7 mouse cellular contexts compared by ENCODE assay signal in genomic region chr9:48986616-48987141, GRCm38 (mm10). TPM values are rescaled to one million over a fixed set of nuclear protein-coding genes. Genes with fewer than 3 reads are reported as not detected.
DNase-seq lines count a peak whose midpoint lies in the region; ATAC-seq and TF ChIP-seq lines count a peak whose summit lies in the region.

No protein-coding gene starts in this region.

- TF ChIP-seq RAD21 in MEL (IDR thresholded peaks at IDR 0.05; ENCODE audit: low read depth, low read length): no peak

- peaks cover 5 to 23% of the 10 kb centered on the region in 2 experiments for H3K4me1 ChIP-seq in MEL (ENCODE audit: control insufficient read depth in 1 of 2, insufficient read depth in 2 of 2, low read length in 2 of 2)
- peaks cover 43% of the 10 kb centered on the region for H3K4me1 ChIP-seq in forebrain, embryonic 13.5 days
- H3K4me1 ChIP-seq in hindbrain, embryonic 11.5 days (replicated peaks; ENCODE audit: control insufficient read depth, insufficient read depth, low read length): peaks cover 6% of the 10 kb centered on the region; the same call in 1 of the 2 replicates
- H3K4me1 ChIP-seq in midbrain, postnatal 0 days (ENCODE audit: insufficient read depth, low read length): peaks cover 8% of the 10 kb centered on the region; the same call in 1 of the 2 replicates
- peaks cover 7% of the 10 kb centered on the region for H3K4me1 ChIP-seq in thymus, adult 2 months (replicated peaks; ENCODE audit: control insufficient read depth, insufficient read depth, low read length)

- no peak overlapping the region for H3K27ac ChIP-seq in MEL (ENCODE audit: control insufficient read depth, low read depth, low read length)
- no peak overlapping the region for H3K27ac ChIP-seq in forebrain, embryonic 13.5 days
- H3K27ac ChIP-seq in hindbrain, embryonic 11.5 days (ENCODE audit: low read depth, low read length): no peak overlapping the region
- H3K27ac ChIP-seq in midbrain, postnatal 0 days (ENCODE audit: low read depth, low read length): no peak overlapping the region
- H3K27ac ChIP-seq in thymus, adult 2 months (ENCODE audit: control insufficient read depth, insufficient read depth, low read length): no peak overlapping the region

- peak; percentile 27 for DNase-seq in CD4-positive helper T cell, adult 2 months (ENCODE audit: low read depth, low spot score)
- peak; percentile 27 for DNase-seq in MEL (ENCODE audit: low read depth, low spot score)
- no peak for DNase-seq in hindbrain, embryonic 11.5 days (ENCODE audit: low spot score)
- no peak for DNase-seq in midbrain, postnatal 0 days (ENCODE audit: low spot score)
- no peak for DNase-seq in thymus, adult 2 months
- no peak for DNase-seq in right cerebral cortex, adult 18-20 months

- H3K27me3 ChIP-seq in MEL (ENCODE audit: control insufficient read depth in 1 of 2, insufficient read depth in 2 of 2, low read length in 2 of 2): no peaks in the 10 kb centered on the region
- no peaks in the 10 kb centered on the region for H3K27me3 ChIP-seq in forebrain, embryonic 13.5 days
- no peaks in the 10 kb centered on the region for H3K27me3 ChIP-seq in hindbrain, embryonic 11.5 days (ENCODE audit: control insufficient read depth, insufficient read depth, low read length)
- H3K27me3 ChIP-seq in midbrain, postnatal 0 days (ENCODE audit: insufficient read depth, low read length): no peaks in the 10 kb centered on the region
- H3K27me3 ChIP-seq in thymus, adult 2 months (ENCODE audit: control insufficient read depth, insufficient read depth, low read length): no peaks in the 10 kb centered on the region

- peak overlapping the region; percentile 21 to 82; a peak in 3 of 4 replicates for H3K4me3 ChIP-seq in MEL (ENCODE audit: control insufficient read depth in 1 of 2, insufficient read depth in 1 of 2, low read depth in 2 of 2, low read length in 2 of 2)
- H3K4me3 ChIP-seq in forebrain, embryonic 13.5 days: peak overlapping the region; percentile 77
- 0 out of 2 replicates have a peak overlapping the region, but pooled peaks have one; percentile 1 for H3K4me3 ChIP-seq in hindbrain, embryonic 11.5 days (ENCODE audit: low read depth, low read length)
- 0 out of 2 replicates have a peak overlapping the region, but pooled peaks have one; percentile 8 for H3K4me3 ChIP-seq in midbrain, postnatal 0 days (ENCODE audit: low read depth, low read length)
- no peak overlapping the region for H3K4me3 ChIP-seq in thymus, adult 2 months (ENCODE audit: control insufficient read depth, insufficient read depth, low read length)

- no peaks in the 10 kb centered on the region for H3K9me3 ChIP-seq in MEL (replicated peaks; ENCODE audit: insufficient read depth, low read length)
- no peaks in the 10 kb centered on the region for H3K9me3 ChIP-seq in forebrain, embryonic 13.5 days (replicated peaks)
- H3K9me3 ChIP-seq in hindbrain, embryonic 11.5 days (ENCODE audit: control insufficient read depth, low read length): no peaks in the 10 kb centered on the region
- no peaks in the 10 kb centered on the region for H3K9me3 ChIP-seq in midbrain, postnatal 0 days (ENCODE audit: low read length)

- ATAC-seq in forebrain, embryonic 13.5 days: no peak
- no peak for ATAC-seq in hindbrain, embryonic 11.5 days (ENCODE audit: low FRiP score)
- no peak for ATAC-seq in midbrain, postnatal 0 days (ENCODE audit: low FRiP score)

- 24% methylated on average over 7 of the region's 7 CpGs for WGBS in forebrain, embryonic 13.5 days
- 16% methylated on average over 7 of the region's 7 CpGs for WGBS in hindbrain, embryonic 11.5 days
- 20% methylated on average over 7 of the region's 7 CpGs for WGBS in midbrain, postnatal 0 days
- WGBS in thymus, adult 2 months: 90% methylated on average over 7 of the region's 7 CpGs

- H3K9ac ChIP-seq in MEL (ENCODE audit: control insufficient read depth, low read depth, low read length, poor library complexity, severe bottlenecking): 0 out of 2 replicates have a peak overlapping the region, but pooled peaks have one; percentile 13
- H3K9ac ChIP-seq in forebrain, embryonic 13.5 days: peak overlapping the region; percentile 48
- no peak overlapping the region for H3K9ac ChIP-seq in hindbrain, embryonic 11.5 days (ENCODE audit: low read depth, low read length)
- 0 out of 2 replicates have a peak overlapping the region, but pooled peaks have one; percentile 39 for H3K9ac ChIP-seq in midbrain, postnatal 0 days (replicated peaks; ENCODE audit: low read length, poor library complexity, severe bottlenecking)

- TF ChIP-seq EP300 in MEL (IDR thresholded peaks at IDR 0.05; ENCODE audit: low read depth in 1 of 2, low read length in 2 of 2): no peak

- 0 out of 2 replicates have a peak, but pooled peaks cover 1% of the 10 kb centered on the region for H3K79me2 ChIP-seq in MEL (ENCODE audit: control insufficient read depth, insufficient read depth, low read length, poor library complexity)

- H3K4me2 ChIP-seq in forebrain, embryonic 13.5 days: peak overlapping the region; percentile 76
- H3K4me2 ChIP-seq in hindbrain, embryonic 11.5 days (replicated peaks; ENCODE audit: low read depth, low read length): peak overlapping the region; percentile 23
- peak overlapping the region; percentile 76 for H3K4me2 ChIP-seq in midbrain, postnatal 0 days (ENCODE audit: low read depth, low read length, poor library complexity, severe bottlenecking)

- no peak for TF ChIP-seq POLR2A in MEL (IDR thresholded peaks at IDR 0.05; ENCODE audit: control insufficient read depth in 1 of 2, insufficient read depth in 1 of 2, low read depth in 1 of 2, low read length in 2 of 2, poor library complexity in 1 of 2)
- TF ChIP-seq POLR2A in thymus, adult 2 months (IDR thresholded peaks at IDR 0.05; ENCODE audit: control insufficient read depth, extremely low read depth, insufficient read depth, low read length, poor library complexity): no peak

- peaks cover 0 to 21% of the 10 kb centered on the region in 2 experiments; a peak in 2 of 4 replicates for H3K36me3 ChIP-seq in MEL (ENCODE audit: control insufficient read depth in 1 of 2, insufficient read depth in 2 of 2, low read length in 2 of 2)
- H3K36me3 ChIP-seq in forebrain, embryonic 13.5 days (ENCODE audit: poor library complexity, severe bottlenecking): no peaks in the 10 kb centered on the region
- no peaks in the 10 kb centered on the region for H3K36me3 ChIP-seq in hindbrain, embryonic 11.5 days (ENCODE audit: control insufficient read depth, insufficient read depth, low read length)
- H3K36me3 ChIP-seq in midbrain, postnatal 0 days (ENCODE audit: insufficient read depth, low read length): no peaks in the 10 kb centered on the region
- H3K36me3 ChIP-seq in thymus, adult 2 months (ENCODE audit: control insufficient read depth, insufficient read depth, low read length): no peaks in the 10 kb centered on the region

- no peak for TF ChIP-seq CTCF in MEL (IDR thresholded peaks at IDR 0.05 in 2 of 3, conservative IDR thresholded peaks at IDR 0.05 in 1 of 3; ENCODE audit: control insufficient read depth in 1 of 3, insufficient read depth in 1 of 3, low read depth in 2 of 3, low read length in 3 of 3, poor library complexity in 1 of 3, severe bottlenecking in 1 of 3)
- TF ChIP-seq CTCF in midbrain, postnatal 0 days (IDR thresholded peaks at IDR 0.05): no peak
- no peak for TF ChIP-seq CTCF in thymus, adult 2 months (IDR thresholded peaks at IDR 0.05; ENCODE audit: borderline replicate concordance, control insufficient read depth, extremely low read depth, insufficient read depth, low read length, poor library complexity)

TF ChIP-seq in MEL, 35 proteins besides CTCF, POLR2A, EP300 and RAD21:
- TF ChIP-seq ZNF384 (IDR thresholded peaks at IDR 0.05; ENCODE audit: low read depth, low read length): peak; percentile 92
- no peak for TF ChIP-seq SIN3A (IDR thresholded peaks at IDR 0.05; ENCODE audit: low read length)
- TF ChIP-seq GATA1 (IDR thresholded peaks at IDR 0.05; ENCODE audit: low read depth, low read length): peak; percentile 77

RNA-seq across cellular contexts. Expression of gene Usp28, which starts 1.5 kb away (rescaled TPM):
- 5.0 and 5.2 TPM in 2 replicates for total RNA-seq in MEL (2012; rRNA removed)
- 10 to 100 TPM in 1 of 2 experiments, not detected in 1; 14.2 TPM for polyA plus RNA-seq in MEL (2012; ENCODE audit: insufficient read depth in 1 of 2, insufficient read length in 2 of 2, low read depth in 1 of 2, low replicate concordance in 2 of 2, missing spikeins in 1 of 2)
- 33.5 and 39.0 TPM in 2 replicates for polyA plus RNA-seq in forebrain, embryonic 13.5 days (2015; fragmentation: Nextera tagmentation; extraction: Ambion mirVana)
- 37.9 and 40.1 TPM in 2 replicates for polyA plus RNA-seq in hindbrain, embryonic 11.5 days (2014; fragmentation: Nextera tagmentation; extraction: Ambion mirVana)
- total RNA-seq in midbrain, postnatal 0 days (2014; rRNA removed): 21.1 and 28.6 TPM in 2 replicates
- 11.7 and 16.9 TPM in 2 replicates for polyA plus RNA-seq in midbrain, postnatal 0 days (2015; fragmentation: Nextera tagmentation; extraction: Ambion mirVana)
- 17.9 and 19.6 TPM in 2 replicates for polyA plus RNA-seq in thymus, adult 2 months (2012; rRNA removed)

RNA-seq across cellular contexts. Expression of gene Htr3b, which starts 21.9 kb away (rescaled TPM):
- total RNA-seq in MEL (2012; rRNA removed): not detected in 2 replicates
- polyA plus RNA-seq in MEL (2012; ENCODE audit: insufficient read depth in 1 of 2, insufficient read length in 2 of 2, low read depth in 1 of 2, low replicate concordance in 2 of 2, missing spikeins in 1 of 2): not detected
- not detected in 2 replicates for polyA plus RNA-seq in forebrain, embryonic 13.5 days (2015; fragmentation: Nextera tagmentation; extraction: Ambion mirVana)
- 0.31 and 0.50 TPM in 2 replicates for polyA plus RNA-seq in hindbrain, embryonic 11.5 days (2014; fragmentation: Nextera tagmentation; extraction: Ambion mirVana)
- not detected in 2 replicates for total RNA-seq in midbrain, postnatal 0 days (2014; rRNA removed)
- polyA plus RNA-seq in midbrain, postnatal 0 days (2015; fragmentation: Nextera tagmentation; extraction: Ambion mirVana): 0.06 and 0.10 TPM in 2 replicates
- polyA plus RNA-seq in thymus, adult 2 months (2012; rRNA removed): not detected in 2 replicates

Comparison
In these comparisons a context has a peak if more than half of its experiments do, and no peak if none do; other contexts are left out.
1. DNase-seq: peak in CD4-positive helper T cell, adult 2 months (single experiment) and MEL (single experiment); none in hindbrain, embryonic 11.5 days (single experiment), midbrain, postnatal 0 days (single experiment), thymus, adult 2 months (single experiment) and right cerebral cortex, adult 18-20 months (single experiment).
2. H3K4me2 ChIP-seq: peak in every context shown above with its lines; median percentile 76 in forebrain, embryonic 13.5 days; 76 in midbrain, postnatal 0 days; 23 in hindbrain, embryonic 11.5 days.